In genomic region chr7:73424705-73425104, GRCm38 (mm10) we compare ENCODE assay signal across 9 mouse cellular contexts. TPM values are rescaled to one million over a fixed set of nuclear protein-coding genes. Genes with fewer than 3 reads are reported as not detected.
DNase-seq lines count a peak whose midpoint lies in the region; ATAC-seq lines count a peak whose summit lies in the region.
"Had no signal": no experiment of that assay in that cellular context is flagged by ENCODE, and none has a peak within 500 bp of the region (broad histone marks: within the 10 kb centered on the region; RNA-seq: fewer than 3 reads in every experiment).

No protein-coding gene starts in this region.

- H3K4me3 ChIP-seq in midbrain, embryonic 14.5 days (replicated peaks; ENCODE audit: low read depth, low read length), result no peak overlapping the region
- H3K4me3 ChIP-seq: liver, embryonic 13.5 days had no signal

- no peaks in the 10 kb centered on the region for H3K4me1 ChIP-seq in midbrain, embryonic 14.5 days (ENCODE audit: control insufficient read depth, insufficient read depth, low read length)

- 54% methylated on average over 3 of the region's 3 CpGs for WGBS in midbrain, embryonic 14.5 days

- no peaks in the 10 kb centered on the region for H3K9me3 ChIP-seq in midbrain, embryonic 14.5 days (ENCODE audit: control insufficient read depth, low read length)
- H3K9me3 ChIP-seq: liver, embryonic 13.5 days had no signal

- H3K4me2 ChIP-seq in midbrain, embryonic 14.5 days (ENCODE audit: low read length), result no peak overlapping the region
- H3K4me2 ChIP-seq: liver, embryonic 13.5 days had no signal

- ATAC-seq in midbrain, embryonic 14.5 days (ENCODE audit: low FRiP score, low TSS enrichment), result no peak

- DNase-seq in kidney, postnatal 25 days, result peak; percentile 46 to 47
- DNase-seq in kidney, postnatal 10 days, result no peak
- DNase-seq in cerebellum, postnatal 36 days, result peak; percentile 51 to 54
- peak; percentile 70 to 76 for DNase-seq in heart, postnatal 10 days
- DNase-seq in midbrain, embryonic 14.5 days, result no peak
- no peak for DNase-seq in adrenal gland, adult 2 months
- DNase-seq in gastrocnemius, postnatal 36 days, result no peak
- DNase-seq in c-Kit-positive CD71-positive TER-119-positive erythroid progenitor cells, embryonic 14.5 days (ENCODE audit: low spot score), result no peak
- DNase-seq: liver, embryonic 13.5 days had no signal

- intact Hi-C loops in heart, postnatal 10 days (cut with DNase I), result loop anchor here (5.0 kb wide), 2 partner anchors 47 to 397 kb away; partner anchors contain the start of gene Rgma
- intact Hi-C loops in gastrocnemius, postnatal 36 days (cut with DNase I), result loop anchor here (5.0 kb wide), 2 partner anchors 47 to 203 kb away; partner anchors contain the start of gene Rgma

- no peaks in the 10 kb centered on the region for H3K27me3 ChIP-seq in midbrain, embryonic 14.5 days (ENCODE audit: control insufficient read depth, insufficient read depth, low read length)
- H3K27me3 ChIP-seq: liver, embryonic 13.5 days had no signal

- peak overlapping the region; percentile 57 for H3K27ac ChIP-seq in midbrain, embryonic 14.5 days (replicated peaks; ENCODE audit: low read depth, low read length)
- H3K27ac ChIP-seq: liver, embryonic 13.5 days had no signal

- peaks cover 37% of the 10 kb centered on the region for H3K36me3 ChIP-seq in midbrain, embryonic 14.5 days (ENCODE audit: control insufficient read depth, insufficient read depth, low read length)

- H3K9ac ChIP-seq in midbrain, embryonic 14.5 days (replicated peaks; ENCODE audit: low read length), result no peak overlapping the region
- H3K9ac ChIP-seq: liver, embryonic 13.5 days had no signal

RNA-seq across cellular contexts. Expression of gene Rgma, which starts 49.4 kb away (rescaled TPM):
- total RNA-seq in heart, postnatal 10 days (2021), result 10 to 100 TPM; 40.6 to 50.4 TPM
- polyA plus RNA-seq in midbrain, embryonic 14.5 days (2014; fragmentation: Nextera tagmentation; extraction: Ambion mirVana), result 46.4 and 59.4 TPM in 2 replicates
- 10 to 100 TPM in 1 of 2 experiments, 1 to 10 TPM in 1; 8.2 to 24.1 TPM for total RNA-seq in adrenal gland, adult 2 months (2021)
- 21.6 and 22.8 TPM in 2 replicates for polyA plus RNA-seq in adrenal gland, adult 2 months (2012; rRNA removed)
- 10 to 100 TPM; 39.1 to 48.9 TPM for total RNA-seq in gastrocnemius, postnatal 36 days (2021)

Comparison
In these comparisons a context has a peak if more than half of its experiments do, and no peak if none do; other contexts are left out.
1. DNase-seq: peak in kidney, postnatal 25 days (2 of 2), cerebellum, postnatal 36 days (2 of 2) and heart, postnatal 10 days (2 of 2); none in kidney, postnatal 10 days (single experiment), midbrain, embryonic 14.5 days (single experiment), adrenal gland, adult 2 months (single experiment), gastrocnemius, postnatal 36 days (0 of 2) and c-Kit-positive CD71-positive TER-119-positive erythroid progenitor cells, embryonic 14.5 days (single experiment).